Mouse (Mus musculus) embryonic facial prominence, embryonic 14.5 days (tissue): Measurements from ENCODE around the gene Raet1e. TPM values are rescaled to one million over a fixed set of nuclear protein-coding genes. Genes with fewer than 3 reads are reported as not detected.
A peak's percentile ranks its signal among the peaks of the same experiment; 100 is the strongest.
"Not testable (repeated sequence)": the region's sequence is repeated elsewhere in the genome, so short reads cannot be mapped to it uniquely, and the experiment has no call there.

Experiments
- ATAC-seq: fragments of 200-750 bp; cut with Nextera tagmentation; 2 replicates; pipeline ENCODE4 v1.8.0; 2017; ENCODE audit warnings: low read depth, moderate number of reproducible peaks, moderate TSS enrichment
- DNase-seq: peaks from one replicate; pipeline ENCODE4 v3.0.0-alpha.2; 2015; ENCODE audit warnings: low spot score
- H3K27ac ChIP-seq: fragments of 300-500 bp; sonication (generic); replicated peaks from 2 replicates; pipeline ENCODE4 v1.5.1; 2014; ENCODE audit warnings: low read depth, mild to moderate bottlenecking, low read length, moderate library complexity
- H3K27me3 ChIP-seq: fragments of 300-500 bp; sonication (generic); replicated peaks from 2 replicates; pipeline ENCODE4 v1.6.1; 2014; ENCODE audit warnings: low read length; ENCODE audit not compliant: control insufficient read depth, insufficient read depth
- H3K36me3 ChIP-seq: fragments of 300-500 bp; sonication (generic); 2 replicates; pipeline ENCODE4 v1.6.1; 2014; ENCODE audit warnings: low read length, mixed read lengths; ENCODE audit not compliant: control insufficient read depth, insufficient read depth
- H3K4me1 ChIP-seq: fragments of 300-500 bp; sonication (generic); 2 replicates; pipeline ENCODE4 v1.6.1; 2014; ENCODE audit warnings: antibody characterized with exemption, low read length; ENCODE audit not compliant: control insufficient read depth, insufficient read depth
- H3K4me2 ChIP-seq: fragments of 300-500 bp; sonication (generic); 2 replicates; pipeline ENCODE4 v1.6.1; 2014; ENCODE audit warnings: low read depth, mild to moderate bottlenecking, low read length, moderate library complexity, mixed read lengths
- H3K4me3 ChIP-seq: fragments of 300-500 bp; sonication (generic); 2 replicates; pipeline ENCODE4 v1.5.1; 2014; ENCODE audit warnings: low read depth, mild to moderate bottlenecking, low read length
- H3K9ac ChIP-seq: fragments of 300-500 bp; sonication (generic); 2 replicates; pipeline ENCODE4 v1.6.1; 2014; ENCODE audit warnings: low read depth, mild to moderate bottlenecking, low read length, moderate library complexity, mixed read lengths
- H3K9me3 ChIP-seq: fragments of 300-500 bp; sonication (generic); 2 replicates; pipeline ENCODE4 v1.6.1; 2016; ENCODE audit warnings: low read length; ENCODE audit not compliant: control insufficient read depth
- WGBS: fragments of 180-500 bp; shearing (Covaris S2); extraction: QIAGEN DNeasy Blood & Tissue Kit; methylation state at CpG from one replicate; pipeline ENCODE4 v1.1.7; 2014; 5-methylcytosine and 5-hydroxymethylcytosine counted together
- polyA plus RNA-seq: library from polyadenylated mRNA; unstranded; fragments of >200 nt; fragmentation: Nextera tagmentation; extraction: Ambion mirVana; gene quantifications from 2 replicates; pipeline ENCODE4 v1.2.1, GENCODE M21; 2014

Raet1e gene
- polyA plus RNA-seq, 1 experiment from 2014 or later: 5.4 TPM

DNA sequence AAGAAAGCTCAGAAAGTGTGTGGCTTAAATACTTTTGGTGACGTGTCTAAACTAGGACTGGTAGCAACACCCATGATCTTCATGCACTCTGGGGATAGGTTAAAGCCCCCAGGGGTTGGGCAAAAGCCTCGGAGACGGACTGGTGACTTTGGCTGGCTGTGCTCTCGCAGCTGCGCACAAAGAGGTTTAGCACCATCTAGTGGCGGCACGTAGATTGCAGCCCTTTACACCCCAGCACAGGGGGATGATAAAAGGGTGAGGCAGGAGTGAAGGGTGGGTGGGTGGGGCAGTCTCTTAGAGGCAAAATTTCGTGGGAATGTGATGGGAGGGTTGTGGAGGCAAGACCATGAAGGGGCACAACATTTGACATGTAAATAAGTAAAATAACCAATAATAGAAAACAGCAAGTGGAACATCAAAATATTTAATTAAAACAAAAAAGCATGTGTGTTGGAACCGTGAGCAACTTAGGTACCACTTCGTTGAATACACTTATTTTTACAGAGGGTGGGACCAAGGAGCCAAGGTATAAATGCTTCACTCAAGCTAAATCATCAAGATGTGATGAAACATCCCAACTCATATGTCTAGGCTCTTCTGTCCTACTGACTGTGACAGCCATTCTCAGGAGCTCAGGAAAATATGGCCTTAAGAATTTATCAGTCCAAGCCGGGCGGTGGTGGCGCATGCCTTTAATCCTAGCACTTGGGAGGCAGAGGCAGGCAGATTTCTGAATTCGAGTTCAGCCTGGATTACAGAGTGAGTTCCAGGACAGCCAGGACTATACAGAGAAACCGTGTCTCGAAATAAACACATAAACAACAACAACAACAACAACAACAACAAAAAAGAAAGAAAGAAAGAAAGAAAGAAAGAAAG is 5.6 kb downstream of the Raet1e start:
- 0 out of 2 replicates have a peak, but pooled peaks have one; percentile 44 for ATAC-seq
- not testable (repeated sequence) for DNase-seq, H3K9ac ChIP-seq

DNA sequence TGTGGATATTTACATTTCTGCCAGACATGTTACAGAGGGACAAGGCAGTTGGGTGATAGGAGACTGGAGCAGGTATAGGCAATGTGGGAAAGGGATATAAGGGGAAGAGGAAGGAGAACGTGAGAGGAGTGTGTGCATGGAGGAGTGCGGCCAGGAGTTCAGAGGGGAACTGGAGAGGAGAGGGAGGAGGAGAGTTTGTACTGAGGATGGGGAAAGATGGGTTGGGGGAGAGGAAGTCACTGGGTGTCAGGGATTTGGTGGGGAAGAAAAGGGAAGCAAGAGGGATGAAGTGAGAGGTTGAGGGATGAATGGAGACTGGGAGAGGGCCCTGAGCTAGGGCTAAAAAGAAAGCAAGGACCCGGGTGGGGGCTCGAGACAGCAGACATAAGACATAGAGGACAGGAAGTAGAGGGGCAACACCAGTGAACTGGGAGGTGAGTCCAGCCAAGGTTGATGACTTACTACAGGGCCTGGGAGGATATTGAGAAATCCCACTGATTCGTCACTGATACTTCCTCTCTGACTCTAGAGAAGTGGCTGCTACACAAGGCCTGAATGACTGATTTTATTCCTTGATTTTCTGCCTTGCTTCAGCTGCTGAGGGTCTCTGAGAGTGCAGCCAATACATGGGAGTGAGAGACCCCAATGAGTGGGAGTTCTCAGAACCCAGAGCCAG is 7.1 kb downstream of the Raet1e start:
- not testable (repeated sequence) for H3K4me3 ChIP-seq, H3K4me2 ChIP-seq, H3K36me3 ChIP-seq, ATAC-seq, H3K9ac ChIP-seq, DNase-seq, H3K27ac ChIP-seq, H3K4me1 ChIP-seq, H3K9me3 ChIP-seq
- 70% methylated on average over 4 of the region's 5 CpGs for WGBS
- H3K27me3 ChIP-seq: peaks cover 16% of the 10 kb centered on the region

More for the DNA sequence above, 5.6 kb downstream of the Raet1e start:
- not testable (repeated sequence) for H3K27ac ChIP-seq, H3K4me3 ChIP-seq, H3K9me3 ChIP-seq, H3K36me3 ChIP-seq, H3K4me1 ChIP-seq
- H3K27me3 ChIP-seq: peaks cover 28% of the 10 kb centered on the region
- 36% methylated on average over 13 of the region's 16 CpGs for WGBS
- H3K4me2 ChIP-seq: peak overlapping the region; percentile 39

DNA sequence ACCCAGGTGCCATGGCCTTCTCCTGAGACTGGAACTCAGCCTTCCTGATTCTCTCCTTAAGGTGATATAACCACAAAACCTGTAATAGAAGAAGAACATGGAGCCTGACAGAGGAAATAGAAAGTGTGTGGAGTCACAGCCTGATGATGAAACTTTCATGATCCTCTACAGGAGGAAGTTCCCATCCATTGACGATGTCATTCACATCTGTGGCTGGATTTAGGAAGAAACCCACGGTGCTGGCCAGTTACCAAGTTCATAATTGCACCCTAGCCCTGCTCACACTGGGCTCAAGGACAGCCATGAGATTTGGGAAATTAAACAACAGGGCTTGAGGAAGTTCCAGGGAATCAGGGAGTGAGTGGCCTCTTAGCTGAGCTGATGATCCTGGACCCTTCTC is 7.7 kb downstream of the Raet1e start:
- not testable (repeated sequence) for H3K4me3 ChIP-seq, H3K27me3 ChIP-seq, ATAC-seq, DNase-seq, H3K27ac ChIP-seq, H3K9me3 ChIP-seq, H3K36me3 ChIP-seq, H3K4me2 ChIP-seq, H3K4me1 ChIP-seq, H3K9ac ChIP-seq
- WGBS: 52% methylated on average over 2 of the region's 2 CpGs

DNA sequence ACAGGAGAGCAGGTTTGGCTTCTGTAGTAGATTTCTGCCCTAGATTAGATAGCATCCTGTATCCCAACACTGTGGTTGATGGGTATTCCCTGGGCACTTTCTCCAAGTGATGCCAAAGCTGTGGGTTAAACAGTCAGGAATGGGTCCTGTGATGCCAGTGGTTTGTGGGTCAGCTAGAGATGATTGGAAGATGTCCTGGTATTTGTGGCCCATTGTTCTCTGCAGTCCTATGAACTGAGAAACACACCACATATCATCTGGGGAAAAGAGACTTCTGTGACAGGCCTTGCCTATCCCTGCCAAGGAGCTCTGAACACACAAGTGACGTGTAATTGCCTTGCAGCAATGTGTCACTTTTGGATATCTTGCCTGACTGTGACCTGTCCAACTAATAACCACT is 8.7 kb downstream of the Raet1e start:
- 80% methylated on average over 1 of the region's 1 CpGs for WGBS
- H3K27me3 ChIP-seq, ATAC-seq: not testable (repeated sequence)

DNA sequence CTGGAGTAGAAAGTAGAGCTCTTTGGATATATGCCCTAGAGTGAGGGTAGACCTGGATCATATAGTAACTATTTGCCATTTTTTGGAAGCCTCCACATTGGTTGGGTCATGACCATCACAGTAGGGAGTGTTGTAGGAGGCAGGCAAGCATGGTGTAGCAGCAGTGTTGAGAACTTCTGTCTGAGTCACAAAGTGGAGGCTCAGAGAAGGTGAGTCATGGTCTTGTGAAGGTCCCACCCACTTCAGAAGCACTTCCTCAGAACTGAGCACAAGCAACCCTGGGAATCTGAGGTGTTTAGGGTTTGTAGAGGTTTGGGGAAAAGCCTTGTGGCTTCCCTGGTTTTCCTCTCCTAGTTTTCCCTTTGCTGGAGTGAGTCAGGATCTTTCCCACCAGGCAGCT is 10.7 kb downstream of the Raet1e start:
- H3K4me1 ChIP-seq, H3K4me2 ChIP-seq, H3K4me3 ChIP-seq, DNase-seq, H3K27ac ChIP-seq, H3K9ac ChIP-seq, H3K9me3 ChIP-seq, H3K36me3 ChIP-seq, ATAC-seq, H3K27me3 ChIP-seq: not testable (repeated sequence)

More for the DNA sequence above, 8.7 kb downstream of the Raet1e start:
- not testable (repeated sequence) for H3K4me2 ChIP-seq, H3K9me3 ChIP-seq, H3K36me3 ChIP-seq, H3K4me1 ChIP-seq, H3K9ac ChIP-seq, DNase-seq, H3K4me3 ChIP-seq, H3K27ac ChIP-seq

DNA sequence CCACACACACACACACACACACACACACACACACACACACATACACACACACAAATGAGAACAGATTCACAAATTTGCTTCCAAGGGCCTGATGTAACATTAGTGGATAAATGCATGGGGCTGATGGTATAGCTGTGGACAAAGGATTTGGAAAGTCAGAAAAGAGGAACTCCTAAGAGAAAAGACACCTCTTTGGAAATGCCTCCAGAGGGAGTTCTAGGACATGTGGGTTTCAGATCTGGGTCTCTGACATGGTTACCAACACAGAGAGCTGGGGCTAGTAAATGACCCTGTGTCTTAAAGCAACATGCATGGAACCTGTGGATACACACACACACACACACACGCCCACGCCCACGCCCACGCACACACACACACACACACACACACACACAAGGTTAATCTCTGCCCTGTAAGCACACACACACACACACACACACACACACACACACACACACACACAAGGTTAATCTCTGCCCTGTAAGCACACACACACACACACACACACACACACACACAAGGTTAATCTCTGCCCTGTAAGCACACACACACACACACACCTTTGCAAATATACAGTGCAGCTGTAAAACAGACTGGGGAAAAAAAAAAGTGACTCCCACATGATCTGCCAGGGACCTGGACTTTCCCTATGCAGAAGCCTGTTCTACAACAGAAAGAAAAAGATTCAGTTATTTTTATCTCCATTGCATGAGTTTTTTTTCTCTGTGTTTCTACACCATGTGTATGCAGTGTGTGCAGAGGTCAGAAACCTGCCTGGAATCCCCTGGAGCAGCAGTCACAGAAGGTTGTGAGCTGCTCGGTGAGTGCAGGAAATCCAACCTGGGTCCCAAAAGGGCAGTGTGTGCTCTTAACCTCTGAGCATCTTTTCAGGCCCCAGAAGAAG is 14.3 kb downstream of the Raet1e start:
- H3K4me1 ChIP-seq, H3K36me3 ChIP-seq, H3K9me3 ChIP-seq, H3K27ac ChIP-seq, DNase-seq, H3K9ac ChIP-seq, H3K4me3 ChIP-seq, ATAC-seq, H3K27me3 ChIP-seq: not testable (repeated sequence)
- peak overlapping the region; percentile 41 for H3K4me2 ChIP-seq
- 65% methylated on average over 4 of the region's 5 CpGs for WGBS

DNA sequence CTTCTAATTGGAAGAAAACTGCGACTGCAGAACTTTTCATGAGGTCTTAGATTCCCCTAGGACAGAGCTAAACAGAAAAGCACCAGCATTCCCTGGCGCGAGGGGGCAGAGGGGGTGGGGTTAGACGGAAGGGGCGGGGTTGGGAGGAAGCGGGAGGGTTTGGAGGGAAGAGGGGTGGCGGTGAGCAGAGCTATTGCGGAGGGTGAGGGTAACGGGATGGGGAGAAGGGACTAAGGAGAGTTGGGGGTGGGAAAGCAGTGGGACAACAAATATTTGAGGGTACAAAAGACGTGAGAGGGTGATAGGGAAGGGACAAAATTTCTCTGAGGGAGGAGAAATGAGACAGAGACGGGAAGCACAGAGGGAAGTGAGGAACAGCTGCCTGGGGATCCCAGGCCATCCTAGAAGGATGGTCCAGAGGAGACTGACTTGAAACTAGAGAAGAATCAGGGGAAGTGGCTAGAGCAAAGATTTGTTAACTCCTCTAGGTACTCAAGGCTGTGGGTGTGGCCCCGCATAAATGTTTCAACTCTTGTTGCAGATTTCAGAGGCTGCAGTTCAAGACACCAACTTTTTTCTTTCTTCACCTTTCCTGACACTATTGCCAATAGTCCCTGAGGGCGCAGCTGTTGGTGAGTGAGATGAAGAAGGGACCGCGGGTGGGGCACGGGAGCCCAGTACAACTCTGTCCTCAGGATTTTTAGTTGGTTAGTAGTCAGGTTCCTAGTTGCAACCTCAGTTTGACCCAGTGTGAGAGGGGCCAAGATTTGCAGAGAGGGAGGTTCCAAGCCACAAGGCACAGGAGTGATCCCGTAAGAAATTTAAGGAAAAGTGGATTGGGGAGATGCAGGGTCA is 15.2 kb downstream of the Raet1e start:
- peak overlapping the region; percentile 41 for H3K4me2 ChIP-seq
- H3K4me3 ChIP-seq, H3K9me3 ChIP-seq, H3K36me3 ChIP-seq, H3K4me1 ChIP-seq, H3K27me3 ChIP-seq, H3K9ac ChIP-seq, H3K27ac ChIP-seq, DNase-seq: not testable (repeated sequence)
- WGBS: 9% methylated on average over 12 of the region's 17 CpGs
- ATAC-seq: peak; percentile 62; the same call in 1 of the 2 replicates

DNA sequence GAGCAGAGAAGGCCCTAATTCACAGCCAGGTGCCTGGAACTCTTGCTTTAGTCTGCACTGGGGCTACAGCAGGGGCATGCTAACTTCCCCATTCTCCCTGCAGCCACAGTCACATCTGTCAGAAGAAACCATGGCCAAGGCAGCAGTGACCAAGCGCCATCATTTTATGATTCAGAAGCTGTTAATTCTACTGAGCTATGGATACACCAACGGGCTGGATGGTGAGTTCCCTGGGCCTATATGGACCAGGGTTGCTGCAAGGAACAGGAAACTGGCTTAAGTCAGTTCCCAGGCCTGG is 15.8 kb downstream of the Raet1e start:
- not testable (repeated sequence) for H3K27me3 ChIP-seq, DNase-seq, ATAC-seq, H3K9ac ChIP-seq, H3K36me3 ChIP-seq, H3K27ac ChIP-seq, H3K4me1 ChIP-seq, H3K4me3 ChIP-seq, H3K4me2 ChIP-seq, H3K9me3 ChIP-seq
- 84% methylated on average over 2 of the region's 2 CpGs for WGBS
